Mouse (Mus musculus) thymus, postnatal 10 days (tissue): ENCODE measurements around the gene Nav2.

Experiments
- DNase-seq, 2 experiments: peaks; one replicate each; pipeline ENCODE4 v3.0.0; 2021; ENCODE audit warnings: low spot score in 2 of 2

Gene Nav2

DNA sequence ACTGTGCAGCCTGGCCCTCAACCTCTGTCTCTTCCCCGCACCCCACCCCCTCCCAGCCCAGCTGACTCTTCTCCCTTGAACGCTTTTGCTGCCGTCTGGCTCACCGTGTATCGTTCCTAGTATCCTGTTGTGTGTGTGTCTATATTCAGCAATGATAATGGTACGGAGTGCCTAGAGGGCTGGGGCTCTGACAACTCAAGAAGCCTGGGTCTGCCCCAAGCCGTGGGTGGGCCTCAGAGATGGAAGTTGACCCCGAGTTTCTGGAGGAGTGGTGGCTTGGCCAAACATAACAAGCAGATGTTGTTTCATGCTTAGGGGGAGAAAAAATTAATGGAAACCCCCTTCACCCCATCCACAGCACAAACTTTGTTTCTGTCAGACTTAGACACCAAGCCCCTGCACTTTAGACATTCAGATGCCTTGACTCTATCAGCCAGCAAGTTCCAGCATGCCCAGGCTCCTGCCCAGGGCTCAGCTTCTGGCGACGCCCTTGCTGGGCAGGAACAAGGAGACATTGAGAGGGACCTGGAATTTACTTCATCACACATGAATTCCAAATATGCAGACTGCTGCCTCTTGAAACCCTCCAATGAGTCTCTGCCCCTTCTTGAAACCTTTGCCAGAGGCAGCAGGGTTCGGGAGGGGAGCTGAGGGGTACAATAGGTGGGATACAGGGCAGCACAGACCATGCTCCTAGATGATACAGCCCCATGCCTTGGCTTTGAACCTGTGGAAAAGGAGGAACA is 644.9 kb downstream of the Nav2 start:
- DNase-seq: no peak

- no peak for DNase-seq
These were observed 649.7 kb downstream of the Nav2 start for GRCm38 (mm10) chr7:49558240-49558640.

- DNase-seq: no peak
These were observed 650.4 kb downstream of the Nav2 start for GRCm38 (mm10) chr7:49558895-49559294.

- DNase-seq: no peak
These were observed 651.5 kb downstream of the Nav2 start for GRCm38 (mm10) chr7:49560012-49560411.

DNA sequence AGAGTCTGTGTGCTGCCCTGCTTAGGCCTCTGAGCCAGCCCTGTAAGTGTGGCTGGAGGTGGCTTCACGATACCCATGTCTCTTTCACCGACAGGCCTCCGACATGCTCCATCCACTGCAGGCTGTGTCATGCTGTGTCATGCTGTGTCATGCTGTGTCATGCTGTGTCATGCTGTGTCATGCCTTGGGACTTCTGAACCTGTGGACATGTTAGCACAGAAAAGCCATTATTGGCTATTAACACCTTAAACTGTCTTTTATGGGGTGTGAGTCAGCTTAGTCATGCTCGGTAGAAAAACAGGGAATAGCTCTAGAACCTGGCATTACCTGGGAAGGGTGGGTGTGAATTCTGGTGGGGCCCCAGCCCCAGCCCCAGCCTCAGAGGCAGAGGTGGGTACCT is 653.9 kb downstream of the Nav2 start:
- no peak for DNase-seq

DNA sequence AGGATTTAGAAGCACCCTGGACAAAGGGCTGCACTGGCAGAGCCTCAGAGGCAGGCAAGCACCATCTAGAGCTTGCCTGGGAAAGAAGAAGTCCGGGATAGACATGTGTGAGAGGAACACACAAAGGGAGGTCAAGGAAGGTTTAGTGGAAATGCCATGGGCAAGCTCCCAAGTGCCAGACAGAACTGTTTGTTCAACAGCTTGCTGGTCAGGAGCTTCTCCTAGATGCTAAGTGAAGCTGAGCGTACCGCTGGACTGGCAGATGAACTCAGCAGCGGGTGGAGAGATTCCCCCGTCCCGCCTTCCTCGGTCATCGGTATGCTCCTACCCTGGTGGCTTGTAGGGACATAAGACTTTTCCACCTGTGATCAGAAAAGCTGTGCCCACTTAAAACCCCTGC is 654.3 kb downstream of the Nav2 start:
- DNase-seq: no peak

DNA sequence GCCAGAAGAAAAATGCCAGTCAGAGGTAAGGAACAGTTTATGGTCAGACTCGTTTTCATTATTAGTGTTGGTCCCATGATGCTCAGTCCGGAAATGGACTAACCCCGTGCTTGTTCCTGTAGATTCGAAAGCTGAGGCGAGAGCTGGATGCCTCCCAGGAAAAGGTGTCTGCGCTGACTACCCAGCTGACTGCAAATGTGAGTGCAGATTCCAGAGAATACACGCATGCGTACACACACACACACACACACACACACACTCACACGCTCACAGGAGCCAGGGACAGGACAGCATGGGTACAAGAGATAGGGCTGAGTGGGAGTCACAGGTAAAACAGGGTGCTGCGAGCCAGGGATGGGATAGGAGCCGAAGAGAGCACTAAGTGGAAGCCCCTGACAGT is 656.6 kb downstream of the Nav2 start:
- DNase-seq: no peak

DNA sequence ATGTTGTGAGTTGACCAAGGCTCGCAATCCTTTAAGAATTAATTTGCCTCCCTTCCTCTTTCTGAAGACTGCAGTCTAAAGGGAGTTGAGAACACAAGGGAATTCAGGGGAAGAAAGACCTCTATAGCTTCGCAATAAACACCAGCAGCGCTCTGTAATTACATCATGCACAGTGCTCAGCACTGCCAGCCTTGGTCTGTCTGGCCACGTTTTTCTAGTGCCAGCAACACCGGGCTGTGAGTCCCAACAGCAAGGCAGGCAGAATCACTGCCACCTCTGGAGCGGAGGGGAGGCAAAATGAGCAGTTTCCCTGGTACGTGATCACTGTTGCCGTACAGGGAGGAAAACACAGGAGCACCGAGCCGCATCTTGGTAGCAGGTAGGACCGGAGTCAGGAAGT is 657.3 kb downstream of the Nav2 start:
- no peak for DNase-seq

- no peak for DNase-seq
These were observed 659.0 kb downstream of the Nav2 start for GRCm38 (mm10) chr7:49567346-49568034.

DNA sequence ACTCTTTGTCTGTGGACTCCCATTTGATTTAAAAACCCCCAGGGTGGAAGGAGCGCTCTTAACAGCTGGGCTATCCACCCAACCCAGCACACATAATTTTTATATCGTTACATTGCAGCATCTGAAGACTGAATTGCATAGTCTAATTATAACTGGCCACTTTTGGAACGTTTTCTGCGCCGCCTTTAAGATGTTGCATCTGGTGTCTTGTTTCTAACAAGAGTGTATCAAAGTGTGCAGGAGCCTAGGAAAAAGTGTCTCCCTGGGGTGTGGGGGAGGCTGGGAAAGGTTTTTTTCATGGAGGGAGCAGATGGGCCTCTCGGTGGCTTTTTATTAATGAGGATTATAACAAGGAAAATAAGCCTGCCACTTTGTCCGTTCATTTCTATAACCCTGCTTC is 661.1 kb downstream of the Nav2 start:
- DNase-seq: no peak

- no peak for DNase-seq
These were observed 663.1 kb downstream of the Nav2 start for GRCm38 (mm10) chr7:49571606-49572005.

DNA sequence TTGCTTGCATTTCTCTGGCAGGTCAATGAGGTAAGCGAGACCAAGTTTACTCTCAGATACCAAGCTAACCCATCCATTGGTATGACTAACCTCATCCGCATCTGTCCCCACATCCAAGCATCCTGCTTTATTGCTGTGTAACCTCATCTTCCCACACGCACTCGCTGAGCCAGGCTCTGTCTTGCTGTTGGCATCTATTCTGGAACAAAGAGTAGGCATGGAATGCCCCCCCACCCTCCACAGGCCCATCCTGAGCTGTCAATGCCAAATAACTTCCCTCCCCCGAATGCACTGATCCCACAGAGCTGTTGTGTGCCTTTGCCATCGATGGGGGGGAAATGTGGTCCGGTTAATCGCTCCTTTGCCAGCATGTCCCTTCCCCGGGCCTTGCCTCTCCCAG is 666.7 kb downstream of the Nav2 start:
- DNase-seq: no peak

DNA sequence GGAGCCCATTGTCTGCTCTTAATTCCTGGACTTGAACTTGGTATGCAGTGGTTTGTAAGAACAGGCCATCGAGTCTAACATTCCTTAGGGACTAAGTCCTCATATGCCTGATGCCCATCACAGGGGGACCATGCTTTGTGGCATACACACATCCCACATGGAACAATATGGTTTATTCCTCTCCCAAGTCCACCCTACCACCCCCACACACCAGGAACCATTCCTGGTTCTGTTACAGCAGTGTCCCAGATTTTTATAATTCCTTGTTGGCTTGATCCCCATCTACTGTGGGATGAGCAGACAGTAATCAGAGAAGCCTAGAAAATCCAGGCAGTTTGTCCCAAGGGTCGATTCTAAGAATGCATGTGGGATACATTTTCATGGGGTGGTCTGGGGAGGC is 668.6 kb downstream of the Nav2 start:
- no peak for DNase-seq

GRCm38 (mm10) chr7:49581951-49582350 is 673.4 kb downstream of the Nav2 start:
- no peak for DNase-seq

DNA sequence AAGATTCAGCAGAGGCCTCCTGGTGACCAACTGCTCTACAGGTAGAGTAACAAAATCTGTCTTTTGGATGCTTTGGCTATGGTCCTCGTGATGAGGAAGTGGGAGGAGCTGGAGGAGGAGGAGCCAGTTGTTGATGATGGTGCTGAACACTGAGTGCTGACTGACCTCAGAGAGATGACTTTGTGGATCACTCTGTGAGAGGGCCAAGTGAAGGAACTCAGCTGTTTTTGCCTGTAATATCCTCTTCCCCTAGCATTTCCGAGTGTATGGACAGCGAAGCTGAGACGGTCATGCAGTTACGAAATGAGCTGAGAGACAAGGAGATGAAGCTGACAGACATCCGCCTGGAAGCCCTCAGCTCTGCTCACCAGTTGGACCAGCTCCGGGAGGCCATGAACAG is 674.0 kb downstream of the Nav2 start:
- no peak for DNase-seq

DNA sequence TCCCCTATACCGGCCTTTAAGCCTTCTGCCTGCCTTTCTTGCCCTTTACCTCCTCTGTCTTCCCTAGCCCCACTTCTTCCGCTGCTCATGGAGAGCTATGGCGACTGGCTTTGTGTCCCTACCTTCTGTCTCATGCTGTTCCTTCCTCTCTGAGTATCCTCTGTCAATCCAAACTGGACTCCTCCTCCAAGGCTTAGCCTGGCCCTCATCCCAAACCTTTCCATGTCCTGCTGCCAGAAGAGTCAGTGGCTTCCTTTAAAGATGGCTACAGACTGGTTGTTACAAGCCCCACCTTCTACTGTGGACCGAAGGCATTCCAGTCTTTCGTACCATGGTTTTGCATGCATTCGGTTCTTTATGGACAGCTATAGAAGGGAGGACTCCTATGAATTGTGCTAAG is 674.7 kb downstream of the Nav2 start:
- no peak for DNase-seq

DNA sequence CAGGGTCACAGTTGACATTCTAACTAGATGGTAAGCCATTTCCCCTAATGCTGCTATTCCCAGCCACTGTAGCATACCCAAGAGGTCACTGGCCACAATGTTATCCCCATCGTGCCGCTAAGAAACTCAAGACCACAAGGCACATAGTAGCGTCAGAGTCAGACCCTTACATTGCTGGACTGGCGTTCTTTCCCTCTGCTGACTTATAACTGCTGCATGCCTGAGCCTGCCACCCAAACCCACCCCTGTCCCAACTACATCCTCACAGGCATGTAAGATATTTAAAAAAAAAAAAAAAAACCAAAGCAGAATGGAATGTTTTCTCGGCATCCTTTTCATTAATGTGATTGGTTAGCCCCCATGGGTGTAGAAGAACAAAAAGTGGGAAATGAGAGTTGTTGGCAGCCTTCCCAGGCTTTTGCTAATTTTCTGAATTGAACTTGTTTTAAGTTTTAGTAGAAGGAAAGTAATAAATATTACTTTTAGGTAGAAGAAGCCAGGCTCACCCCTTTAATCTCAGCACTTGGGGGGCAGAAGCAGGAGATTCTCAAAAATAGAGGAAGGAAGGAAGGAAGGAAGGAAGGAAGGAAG is 678.1 kb downstream of the Nav2 start:
- DNase-seq: no peak

- no peak for DNase-seq
These were observed 681.1 kb downstream of the Nav2 start for GRCm38 (mm10) chr7:49589635-49590034.

DNA sequence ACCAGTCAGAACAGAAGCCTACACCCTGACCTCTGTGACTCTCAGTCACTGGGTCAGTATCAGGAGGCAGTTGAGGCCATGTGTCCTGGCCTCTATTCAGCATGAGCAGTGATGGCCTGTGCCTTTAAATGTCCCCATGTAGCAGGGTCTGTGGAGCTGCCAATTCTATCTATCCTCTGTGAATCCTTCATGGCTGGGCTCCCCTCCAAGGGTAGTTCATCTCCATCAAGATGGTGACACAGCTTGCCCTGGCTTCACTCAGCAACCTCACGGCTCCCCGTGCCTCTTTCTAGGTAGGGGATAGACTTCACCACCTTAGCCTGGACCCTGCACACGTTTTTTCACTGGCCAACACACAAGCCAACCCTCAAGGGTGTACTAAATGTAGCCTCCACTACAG is 689.3 kb downstream of the Nav2 start:
- no peak for DNase-seq

DNA sequence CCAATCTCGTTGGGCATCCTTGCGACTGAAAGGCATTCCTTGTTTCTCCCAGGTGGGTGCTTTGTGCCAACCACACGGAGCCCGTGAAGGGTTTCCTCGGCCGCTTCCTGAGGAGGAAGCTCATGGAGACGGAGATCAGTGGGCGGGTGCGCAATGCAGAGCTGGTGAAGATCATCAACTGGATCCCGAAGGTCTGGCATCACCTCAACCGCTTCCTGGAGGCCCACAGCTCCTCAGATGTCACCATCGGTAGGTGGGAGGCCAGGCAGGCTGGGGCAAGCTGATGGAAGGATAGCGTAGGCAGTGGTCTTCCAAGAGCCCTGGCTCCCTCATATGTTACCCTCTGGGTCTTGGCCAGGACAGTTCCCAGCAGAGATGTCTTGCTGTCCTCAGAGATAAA is 689.7 kb downstream of the Nav2 start:
- no peak for DNase-seq

GRCm38 (mm10) chr7:49599950-49600349 is 691.4 kb downstream of the Nav2 start:
- DNase-seq: no peak

- peak; percentile 72 to 86 for DNase-seq
These were observed 692.9 kb downstream of the Nav2 start for GRCm38 (mm10) chr7:49601191-49601975.
